Mouse (Mus musculus) lung, postnatal 25 days (tissue): ENCODE results near the gene Gm20388.

Experiments used
- DNase-seq: peaks from one replicate; pipeline ENCODE4 v3.0.0; 2022; ENCODE audit warnings: low spot score

Gene Gm20388

DNA sequence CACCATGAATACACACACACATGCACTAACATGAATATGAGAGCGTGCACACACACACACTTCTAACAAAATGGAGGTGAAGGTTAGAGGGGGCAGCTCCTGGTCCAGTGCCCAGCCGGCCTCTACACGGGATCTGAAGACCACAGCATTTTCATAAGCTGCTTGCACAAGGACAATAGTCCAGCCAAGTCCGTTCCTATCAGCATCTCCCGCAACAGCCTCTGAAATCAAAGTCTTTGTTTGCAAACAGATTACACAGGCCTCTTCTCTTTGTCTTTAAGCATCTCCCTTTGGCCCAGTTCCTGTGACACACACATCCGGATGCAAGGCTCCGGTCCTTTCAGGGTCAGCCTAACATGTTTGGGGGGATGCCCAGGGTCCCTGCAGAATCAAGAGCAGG, 1958.3 kb downstream of the Gm20388 start:
- no peak for DNase-seq

- no peak for DNase-seq
Observed at GRCm38 (mm10) chr8:121870190-121870589, 1959.5 kb downstream of the Gm20388 start.

- DNase-seq: no peak
Observed at GRCm38 (mm10) chr8:121871833-121872440, 1961.3 kb downstream of the Gm20388 start.

- DNase-seq: peak; percentile 66
Observed at GRCm38 (mm10) chr8:121874031-121874430, 1963.4 kb downstream of the Gm20388 start.

DNA sequence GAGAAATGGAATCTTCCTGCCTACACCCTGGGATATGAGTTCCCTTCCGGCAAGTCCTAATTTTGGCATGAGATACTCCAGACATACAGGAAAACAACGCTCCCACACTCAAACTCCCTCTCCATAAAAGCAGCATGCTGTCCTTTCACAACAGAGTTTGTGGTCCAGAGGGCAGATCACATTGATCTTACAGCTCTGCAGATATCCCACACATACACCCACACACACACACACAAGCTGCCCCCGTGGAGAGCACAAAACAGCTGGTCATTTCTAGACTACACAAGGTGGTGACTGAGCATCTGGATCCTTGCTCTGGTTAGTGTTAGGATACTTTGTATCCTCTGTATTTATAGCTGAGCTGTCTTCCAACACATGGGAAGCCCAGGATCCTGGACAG, 1964.4 kb downstream of the Gm20388 start:
- no peak for DNase-seq

DNA sequence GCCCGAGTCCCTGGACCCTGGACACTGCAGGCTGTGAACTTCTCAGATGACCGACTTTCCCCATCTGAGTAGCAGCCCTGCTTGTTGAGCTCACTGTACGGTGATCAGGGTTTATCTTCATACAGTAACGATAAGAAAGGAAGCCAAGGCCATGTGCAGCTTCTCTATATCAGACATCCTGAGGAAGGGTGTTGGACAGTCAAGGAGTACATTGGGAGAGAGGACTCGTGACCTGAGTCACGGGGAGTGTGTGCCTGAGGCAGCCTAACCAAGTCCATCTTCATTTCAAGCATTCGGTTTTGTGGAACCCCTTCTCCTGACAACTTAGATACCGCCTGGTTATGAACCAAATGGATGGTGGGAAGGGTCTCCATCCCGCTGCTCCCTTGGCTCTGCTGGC, 1964.9 kb downstream of the Gm20388 start:
- no peak for DNase-seq

GRCm38 (mm10) chr8:121877212-121877611, 1966.6 kb downstream of the Gm20388 start:
- peak; percentile 43 for DNase-seq

- DNase-seq: peak; percentile 35
Observed at GRCm38 (mm10) chr8:121877828-121878480, 1967.3 kb downstream of the Gm20388 start.

- no peak for DNase-seq
Observed at GRCm38 (mm10) chr8:121879712-121880111, 1969.1 kb downstream of the Gm20388 start.

- no peak for DNase-seq
Observed at GRCm38 (mm10) chr8:121880818-121881217, 1970.2 kb downstream of the Gm20388 start.

DNA sequence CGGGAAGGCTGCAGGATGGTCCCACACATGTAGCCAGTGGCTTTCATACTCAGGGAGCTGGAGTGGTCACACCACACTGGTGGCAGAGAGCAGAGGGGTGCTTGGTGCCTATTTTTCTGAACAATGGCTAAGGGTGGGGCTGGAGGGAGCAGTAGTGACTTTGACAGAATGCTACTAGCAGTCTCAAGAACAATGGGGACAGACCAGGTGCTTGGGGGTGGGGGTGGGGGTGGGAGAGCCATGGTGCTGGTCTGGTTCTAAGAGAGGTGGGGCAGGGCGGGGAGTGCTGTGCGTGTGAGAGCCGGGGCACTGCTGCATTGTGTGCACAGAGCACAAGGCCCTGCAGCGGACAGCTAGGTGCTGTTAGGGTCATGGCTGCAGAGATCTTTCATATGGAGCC, 1971.3 kb downstream of the Gm20388 start:
- no peak for DNase-seq

DNA sequence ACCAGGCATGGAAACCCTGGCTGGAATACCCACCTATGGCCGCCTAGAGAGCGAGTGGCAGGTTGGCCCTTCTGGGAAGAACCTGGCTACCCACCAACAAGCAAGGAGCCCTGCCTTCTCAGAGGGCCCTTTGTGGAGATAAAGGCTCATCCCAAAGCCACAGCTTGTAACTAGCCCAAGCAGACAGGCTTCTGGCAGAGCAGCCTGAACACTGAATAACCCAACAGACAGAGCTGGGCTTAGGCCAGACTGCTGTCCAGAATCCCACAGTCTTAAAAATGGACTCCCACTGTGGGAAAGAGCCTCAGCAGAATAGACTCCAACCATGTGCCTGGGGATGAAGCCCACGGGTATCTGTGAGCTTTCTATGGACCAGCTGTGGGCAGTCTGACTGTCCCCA, 1973.5 kb downstream of the Gm20388 start:
- DNase-seq: no peak

- no peak for DNase-seq
Observed at GRCm38 (mm10) chr8:121885001-121885400, 1974.4 kb downstream of the Gm20388 start.

DNA sequence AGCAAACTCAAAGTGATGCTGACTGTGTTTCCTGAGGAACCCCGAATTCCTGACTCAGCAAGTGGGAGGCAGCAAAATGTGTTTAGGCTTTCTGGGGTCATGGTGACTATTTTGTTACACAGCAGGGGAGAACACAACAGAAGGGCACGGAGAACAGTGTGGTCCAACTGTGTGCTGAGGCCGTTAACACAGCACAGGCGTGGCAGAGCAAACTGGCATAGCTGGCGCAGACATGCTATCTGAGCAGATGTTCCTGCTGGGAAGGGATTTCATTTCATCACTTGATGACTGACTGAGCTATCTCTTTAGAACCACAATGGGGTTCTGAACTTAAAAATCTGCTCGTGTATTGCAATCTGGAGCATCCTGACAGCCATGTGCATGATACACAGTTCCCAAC, 1974.8 kb downstream of the Gm20388 start:
- DNase-seq: no peak

DNA sequence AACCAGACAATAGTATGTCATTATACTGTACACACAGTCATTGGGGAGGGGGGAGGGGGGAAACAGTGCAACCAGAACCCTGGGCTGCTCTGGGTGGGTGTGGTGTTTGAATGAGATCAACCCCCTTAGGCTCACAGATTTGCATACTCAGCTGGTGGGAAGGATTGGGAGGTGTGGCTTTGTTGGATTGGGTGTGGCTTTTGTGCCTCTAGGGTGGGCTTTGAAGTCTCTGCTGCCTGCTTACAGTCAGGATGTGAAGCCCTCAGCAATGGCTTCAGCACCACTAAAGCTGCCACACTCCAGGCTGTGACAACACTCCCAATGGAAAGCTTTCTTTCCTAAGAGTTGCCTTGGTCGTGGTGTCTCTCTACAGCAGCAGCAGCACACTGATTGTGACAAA, 1976.9 kb downstream of the Gm20388 start:
- DNase-seq: no peak

GRCm38 (mm10) chr8:121889317-121889716, 1978.7 kb downstream of the Gm20388 start:
- DNase-seq: no peak

GRCm38 (mm10) chr8:121889810-121890785, 1979.5 kb downstream of the Gm20388 start:
- DNase-seq: no peak

DNA sequence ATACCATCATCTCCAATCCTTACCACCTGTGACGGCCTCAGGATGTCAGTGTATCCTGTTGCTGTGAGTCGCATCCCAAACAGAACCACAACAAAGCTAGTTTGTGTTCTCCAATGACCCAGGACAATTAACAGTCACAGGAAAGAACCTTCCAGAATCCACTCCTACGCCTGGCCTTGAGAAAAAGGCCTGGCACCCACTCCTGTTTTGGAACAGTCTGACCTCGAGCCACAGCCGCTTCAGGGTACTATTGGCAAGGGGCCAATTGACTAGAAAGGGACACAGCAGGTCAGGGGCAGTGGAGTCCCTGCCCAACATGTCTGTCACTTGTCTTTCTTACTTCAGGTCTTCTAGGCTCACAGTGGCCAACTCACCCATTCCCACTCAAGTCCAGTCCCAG, 1982.2 kb downstream of the Gm20388 start:
- DNase-seq: no peak

DNA sequence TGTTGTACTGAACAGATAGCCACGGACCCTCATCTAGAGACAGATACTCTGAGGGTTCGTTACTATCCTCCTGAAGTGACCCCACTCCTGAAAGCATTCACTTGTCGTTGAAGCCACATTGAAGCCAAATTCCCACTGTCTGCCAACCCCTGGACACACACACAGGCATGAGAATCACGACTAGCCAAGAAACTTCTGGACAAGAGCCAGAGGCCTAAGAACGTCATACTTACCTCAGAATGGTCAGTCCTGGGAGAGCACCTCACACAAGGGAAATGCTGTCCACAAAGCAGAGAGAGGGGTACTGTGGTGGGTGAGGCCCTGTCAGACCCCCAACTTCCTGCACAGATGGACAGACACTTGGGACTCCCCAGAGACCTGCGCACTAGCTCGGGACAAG, 1985.3 kb downstream of the Gm20388 start:
- DNase-seq: no peak

DNA sequence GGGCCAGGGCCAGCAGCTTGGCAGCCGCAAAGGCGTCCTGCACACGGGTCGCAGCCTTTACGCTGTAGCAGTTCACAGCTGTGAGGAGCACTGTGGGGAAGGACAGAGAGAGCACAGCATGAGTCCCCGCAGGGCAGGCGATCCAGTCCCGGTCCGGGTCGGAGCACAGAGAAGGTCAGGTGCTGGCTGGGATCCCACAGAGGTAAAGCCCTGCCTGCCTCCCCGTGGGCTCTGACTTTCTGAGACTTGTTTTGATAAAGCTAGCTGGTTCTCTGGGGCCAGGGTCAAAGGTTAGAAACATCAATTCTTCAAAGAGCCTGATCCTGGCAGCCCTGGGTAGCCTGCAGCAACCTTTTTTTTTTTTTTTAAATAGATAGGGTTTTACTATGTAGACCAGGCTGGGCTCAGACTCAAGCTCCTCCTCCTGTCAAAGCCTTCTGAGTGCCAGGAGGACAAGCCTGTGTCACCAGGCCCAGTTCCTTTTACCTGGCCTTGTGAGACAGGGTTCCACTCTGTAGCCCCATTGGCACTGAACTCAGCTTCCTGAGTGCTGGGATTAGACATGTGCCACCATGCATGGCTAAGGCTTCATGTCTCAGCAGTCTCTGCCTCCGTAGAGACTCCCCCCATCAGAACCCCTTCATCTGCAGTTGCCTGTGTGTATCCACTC, 1986.0 kb downstream of the Gm20388 start:
- no peak for DNase-seq

DNA sequence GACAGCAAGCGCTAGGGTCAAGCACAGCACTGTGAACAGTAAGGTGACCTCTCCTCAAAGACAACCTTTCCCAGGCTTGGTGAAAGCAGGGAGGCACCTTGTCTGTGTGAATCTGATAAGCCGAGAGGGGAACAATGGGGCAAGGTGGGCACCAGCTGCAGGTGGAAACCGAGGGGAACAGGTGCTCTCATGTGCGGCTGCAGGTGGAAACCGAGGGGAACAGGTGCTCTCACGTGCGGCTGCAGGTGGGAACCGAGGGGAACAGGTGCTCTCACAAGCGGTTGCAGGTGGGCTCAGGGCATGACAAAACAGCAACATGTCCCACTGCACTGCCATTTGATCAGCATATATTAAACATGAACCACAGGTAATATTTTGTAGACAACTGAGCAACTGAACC, 1986.6 kb downstream of the Gm20388 start:
- no peak for DNase-seq

DNA sequence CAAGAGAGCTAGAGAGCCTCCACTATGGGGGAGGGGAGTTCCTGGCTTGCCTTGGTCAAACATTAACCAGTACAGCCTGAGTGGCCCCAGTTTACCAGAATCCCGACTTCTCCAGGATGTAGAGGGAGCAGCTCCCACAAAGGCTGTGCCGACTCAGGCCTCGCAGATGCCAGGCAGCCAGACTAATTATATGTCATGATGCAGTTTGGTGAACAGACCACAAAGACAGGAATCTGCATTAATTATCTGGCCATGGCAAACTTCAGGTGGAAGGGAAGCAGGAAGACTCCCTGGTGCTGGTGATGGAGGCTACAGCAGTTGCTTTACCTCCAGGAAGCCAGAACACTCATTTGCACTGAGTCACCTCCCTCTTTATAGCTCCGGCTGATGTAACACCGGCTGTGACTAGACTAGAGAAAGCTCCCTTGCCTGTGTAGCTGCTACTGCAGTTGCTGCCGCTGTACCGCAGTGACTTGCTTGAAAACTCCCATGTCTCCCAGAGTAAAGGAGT, 1987.3 kb downstream of the Gm20388 start:
- no peak for DNase-seq
